Mouse (Mus musculus) G1E (cell line): ENCODE results near the gene Dmd. TPM values are rescaled to one million over a fixed set of nuclear protein-coding genes. Genes with fewer than 3 reads are reported as not detected.

Source experiments
- ATAC-seq: 2 replicates; pipeline ENCODE4 v1.8.0; 2016; ENCODE audit warnings: mild to moderate bottlenecking; ENCODE audit not compliant: insufficient number of reproducible peaks, poor library complexity, low FRiP score, severe bottlenecking; ENCODE audit errors: extremely low read depth
- DNase-seq: peaks from one replicate; pipeline ENCODE4 v3.0.0; 2012; ENCODE audit warnings: low spot score
- H3K27me3 ChIP-seq: 2 replicates; pipeline ENCODE4 v1.6.1; 2012; ENCODE audit warnings: mild to moderate bottlenecking, low read length, inconsistent platforms; ENCODE audit not compliant: insufficient read depth
- H3K36me3 ChIP-seq: replicated peaks from 2 replicates; pipeline ENCODE3; 2012; ENCODE audit warnings: mild to moderate bottlenecking, inconsistent platforms
- H3K4me1 ChIP-seq: 2 replicates; pipeline ENCODE4 v1.6.1; 2012; ENCODE audit warnings: low read depth, low read length, inconsistent platforms, mixed read lengths; ENCODE audit not compliant: insufficient read depth
- H3K4me3 ChIP-seq: 2 replicates; pipeline ENCODE4 v1.5.1; 2012; ENCODE audit warnings: low read depth, mild to moderate bottlenecking, inconsistent platforms, low read length, moderate library complexity, mixed read lengths
- H3K9me3 ChIP-seq: replicated peaks from 2 replicates; pipeline ENCODE4 v1.6.1; 2012; ENCODE audit warnings: inconsistent platforms
- CTCF ChIP-seq: IDR thresholded peaks from 2 replicates; pipeline ENCODE4 v1.5.1; 2012; ENCODE audit warnings: low read depth, low read length, inconsistent platforms, mixed read lengths
- GATA1 ChIP-seq: IDR thresholded peaks from 2 replicates; pipeline ENCODE4 v1.6.1; 2012; ENCODE audit warnings: borderline replicate concordance, low read length, inconsistent platforms, mixed read lengths
- GATA2 ChIP-seq: IDR thresholded peaks from 2 replicates; pipeline ENCODE4 v1.6.1; 2012; ENCODE audit warnings: low read depth, low read length, inconsistent platforms, borderline replicate concordance
- POLR2AphosphoS5 ChIP-seq: IDR thresholded peaks from 2 replicates; pipeline ENCODE4 v1.6.1; 2012; ENCODE audit warnings: low read depth, low read length, inconsistent platforms; ENCODE audit not compliant: insufficient replicate concordance
- TAL1 ChIP-seq: conservative IDR thresholded peaks from 2 replicates; pipeline ENCODE4 v1.6.1; 2012; ENCODE audit warnings: low read depth, low read length, inconsistent platforms, mixed read lengths
- polyA plus RNA-seq: library from polyadenylated mRNA; stranded (reverse); fragments of >175 nt; gene quantifications from 2 replicates; pipeline ENCODE4 v1.2.3, GENCODE M21; 2012
- total RNA-seq, 2 experiments: library from RNA; stranded (forward) in 1 of 2; stranded (reverse) in 1 of 2; fragments of 200-1000 nt in 1 of 2; fragments of >200 nt in 1 of 2; fragmentation: Nextera tagmentation in 1 of 2; gene quantifications; 2 replicates each; pipeline ENCODE4 v1.2.3; 2014 to 2017

Dmd gene
- total and polyA plus RNA-seq, 3 experiments, result 0.38 TPM; not detected in 2

GRCm38 (mm10) chrX:84932715-84933473, 1984.2 kb downstream of the Dmd start:
- Histone ChIP-seq H3K27me3 (no peaks in the 10 kb centered on the region), H3K36me3 (no peaks in the 10 kb centered on the region), H3K4me1 (no peaks in the 10 kb centered on the region), H3K4me3 (no peak overlapping the region), H3K9me3 (no peaks in the 10 kb centered on the region)
- ATAC-seq (no peak), DNase-seq (no peak)
- no peak for TF ChIP-seq TAL1

- Histone ChIP-seq H3K9me3 (no peaks in the 10 kb centered on the region), H3K4me3 (no peak overlapping the region), H3K36me3 (no peaks in the 10 kb centered on the region), H3K4me1 (no peaks in the 10 kb centered on the region), H3K27me3 (no peaks in the 10 kb centered on the region)
- TF ChIP-seq POLR2AphosphoS5 (no peak), GATA2 (no peak), TAL1 (no peak), CTCF (no peak), GATA1 (no peak)
- DNase-seq (no peak), ATAC-seq (no peak)
Observed at GRCm38 (mm10) chrX:84960557-84960956, 2011.9 kb downstream of the Dmd start.

- TF ChIP-seq CTCF (no peak), POLR2AphosphoS5 (no peak), GATA2 (no peak), GATA1 (no peak), TAL1 (no peak)
- Histone ChIP-seq H3K9me3 (no peaks in the 10 kb centered on the region), H3K36me3 (no peaks in the 10 kb centered on the region), H3K27me3 (no peaks in the 10 kb centered on the region), H3K4me1 (no peaks in the 10 kb centered on the region), H3K4me3 (no peak overlapping the region)
- no peak for ATAC-seq
- no peak for DNase-seq
Observed at GRCm38 (mm10) chrX:84960972-84961371, 2012.3 kb downstream of the Dmd start.

GRCm38 (mm10) chrX:85008304-85008703, 2059.6 kb downstream of the Dmd start:
- ATAC-seq, result no peak

GRCm38 (mm10) chrX:85041466-85042058, 2092.9 kb downstream of the Dmd start:
- Histone ChIP-seq H3K36me3 (no peaks in the 10 kb centered on the region), H3K9me3 (no peaks in the 10 kb centered on the region), H3K4me3 (no peak overlapping the region), H3K4me1 (no peaks in the 10 kb centered on the region), H3K27me3 (no peaks in the 10 kb centered on the region)
- TF ChIP-seq GATA2 (no peak), CTCF (no peak), TAL1 (no peak), GATA1 (no peak), POLR2AphosphoS5 (no peak)
- ATAC-seq (no peak), DNase-seq (no peak)

More at GRCm38 (mm10) chrX:85008304-85008703, 2059.6 kb downstream of the Dmd start:
- H3K9me3 ChIP-seq, result no peaks in the 10 kb centered on the region
- no peak for TF ChIP-seq CTCF
- TF ChIP-seq GATA1, result no peak
- no peak for TF ChIP-seq GATA2
- H3K4me3 ChIP-seq, result no peak overlapping the region
- H3K36me3 ChIP-seq, result no peaks in the 10 kb centered on the region
- no peaks in the 10 kb centered on the region for H3K4me1 ChIP-seq
- H3K27me3 ChIP-seq, result no peaks in the 10 kb centered on the region
- DNase-seq, result no peak

GRCm38 (mm10) chrX:85046631-85047030, 2098.0 kb downstream of the Dmd start:
- TF ChIP-seq GATA1, result no peak
- no peak for TF ChIP-seq TAL1
- TF ChIP-seq POLR2AphosphoS5, result no peak
- TF ChIP-seq CTCF, result no peak
- TF ChIP-seq GATA2, result no peak
- ATAC-seq (no peak), DNase-seq (no peak)
- no peaks in the 10 kb centered on the region for H3K9me3 ChIP-seq
- no peaks in the 10 kb centered on the region for H3K4me1 ChIP-seq
- no peaks in the 10 kb centered on the region for H3K36me3 ChIP-seq
- H3K27me3 ChIP-seq, result no peaks in the 10 kb centered on the region; the same call in 1 of the 2 replicates
- no peak overlapping the region for H3K4me3 ChIP-seq
